Mouse (Mus musculus): ENCODE results near the gene Endov.

DNA sequence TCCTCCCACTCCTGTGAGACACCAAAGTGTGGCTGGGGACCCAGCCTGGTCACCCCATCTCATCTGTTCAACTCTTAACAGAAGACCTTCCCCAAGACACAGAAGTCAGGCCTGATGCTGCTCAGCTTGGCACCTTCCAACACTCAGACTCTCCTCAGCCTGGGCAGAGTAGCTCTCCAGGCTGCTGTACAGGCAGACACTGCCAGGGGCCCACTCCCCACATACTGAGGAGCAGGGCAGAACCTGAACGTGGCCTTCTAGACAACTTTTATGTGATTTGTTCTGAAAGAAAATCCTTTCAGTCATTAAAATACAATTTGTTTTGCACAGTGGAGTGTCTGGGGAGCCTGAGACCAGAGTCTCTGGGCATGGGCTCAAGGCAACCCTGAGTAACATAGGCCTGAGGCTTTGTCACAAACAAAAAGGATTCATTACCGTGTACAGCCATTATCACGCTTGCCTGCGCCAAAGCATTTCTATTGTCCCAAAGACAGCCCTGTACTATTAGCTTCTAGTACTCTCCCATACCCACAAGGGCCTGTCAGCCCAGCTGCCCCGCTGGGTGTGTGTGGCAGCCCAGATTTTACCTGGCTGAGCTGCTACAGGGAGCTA lies 18.1 kb downstream of the Endov start:
- TF ChIP-seq CTCF (IDR thresholded peaks at IDR 0.05; ENCODE audit: low read depth) (no peak), EP300 (IDR thresholded peaks at IDR 0.05; ENCODE audit: low read depth) (no peak)

All from liver, embryonic 14.5 days (tissue).